Mouse (Mus musculus): ENCODE results near the gene Cpz.

- TF ChIP-seq GATA1 (IDR thresholded peaks at IDR 0.05; ENCODE audit: low read length) = no peak
- TF ChIP-seq TAL1 (IDR thresholded peaks at IDR 0.05; ENCODE audit: low read length) = no peak
These were observed 29.5 kb downstream of the Cpz start for GRCm38 (mm10) chr5:35495989-35496388.
